Mouse (Mus musculus): ENCODE data around the gene Msi1. TPM values are rescaled to one million over a fixed set of nuclear protein-coding genes. Genes with fewer than 3 reads are reported as not detected.
A peak's percentile ranks its signal among the peaks of the same experiment; 100 is the strongest.

The Msi1 gene
- 2.2 TPM in 2 replicates for polyA plus RNA-seq (2015; fragmentation: Nextera tagmentation; extraction: Ambion mirVana)

DNA sequence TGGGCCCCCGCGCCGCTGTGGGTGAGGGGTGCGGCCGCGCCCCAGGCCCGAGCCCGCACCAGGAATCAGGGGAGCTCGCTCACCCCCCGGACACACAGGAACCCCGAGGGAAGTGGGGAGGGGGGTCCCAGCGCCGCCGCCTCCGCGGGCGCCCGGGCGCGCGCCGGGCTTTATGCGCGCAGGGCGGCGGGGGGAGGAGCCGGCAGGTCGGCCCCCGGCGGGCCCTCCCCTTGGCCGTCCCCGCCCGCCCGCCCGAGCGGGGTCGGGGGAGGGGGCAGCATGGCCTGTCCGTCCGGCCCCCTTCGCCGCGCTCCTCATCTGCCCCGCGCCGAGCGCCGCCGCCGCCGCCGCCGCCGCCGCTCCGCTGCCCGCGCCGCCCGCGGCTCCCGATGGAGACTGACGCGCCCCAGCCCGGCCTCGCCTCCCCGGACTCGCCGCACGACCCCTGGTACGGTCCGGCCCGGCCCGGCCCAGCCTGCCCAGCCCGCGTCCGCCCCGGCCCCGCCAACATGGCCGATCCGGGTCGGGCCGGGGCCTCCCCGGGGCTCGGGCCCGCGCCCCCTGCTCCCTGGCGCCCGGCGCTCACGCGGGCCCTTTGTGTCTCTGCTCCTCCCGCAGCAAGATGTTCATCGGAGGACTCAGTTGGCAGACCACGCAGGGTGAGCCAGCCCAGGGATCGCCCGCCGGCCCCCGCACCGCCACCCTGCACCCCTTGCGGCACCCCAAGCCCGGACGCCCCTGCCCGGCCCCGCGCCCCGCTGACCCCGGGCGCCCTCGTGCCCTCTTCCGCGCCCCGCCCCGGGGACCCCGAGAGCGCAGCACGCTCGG lies at the start of gene Msi1:
Gene Msi1, plus strand, starts transcription at position 241 of the 828 bp plus-strand sequence.
- no peak for DNase-seq (ENCODE audit: low spot score)

DNA sequence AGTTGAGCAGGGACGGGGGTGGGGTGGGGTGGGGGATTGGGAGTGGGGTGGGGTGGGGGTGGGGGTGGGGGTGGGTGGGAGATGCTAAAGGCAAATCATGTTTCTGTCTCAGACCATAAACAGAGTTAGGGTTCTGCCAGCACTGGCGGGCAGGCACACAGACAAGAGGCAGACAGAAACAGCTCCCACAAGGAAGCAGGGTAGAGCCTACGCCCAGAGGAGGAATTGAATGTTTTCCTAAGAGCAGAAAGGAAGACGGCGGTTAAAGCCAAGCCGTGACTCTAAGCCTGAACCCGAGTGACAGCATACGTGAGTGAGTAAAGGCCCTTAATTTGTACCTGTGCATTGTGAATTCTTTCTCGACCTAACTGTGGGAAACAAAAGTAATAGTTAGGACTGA lies 37.5 kb upstream of the Msi1 start:
- no peak for DNase-seq (ENCODE audit: low spot score)

DNA sequence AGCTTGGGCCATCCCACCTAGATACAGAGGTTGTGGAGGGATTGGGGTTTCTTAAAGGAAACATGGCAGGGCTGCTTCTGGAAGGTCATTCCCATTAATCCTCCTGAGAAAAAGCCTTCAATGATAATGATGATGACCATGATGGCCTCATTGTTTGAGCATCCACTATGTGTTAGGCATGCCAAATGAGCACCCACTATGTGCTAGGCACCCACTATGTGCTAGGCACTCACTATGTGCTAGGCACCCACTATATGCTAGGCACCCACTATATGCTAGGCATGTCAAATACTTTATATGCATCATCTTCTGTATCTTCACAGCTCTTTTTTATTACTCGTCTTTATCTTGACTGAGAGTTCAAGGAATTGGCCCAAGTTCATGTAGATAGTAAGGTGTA lies 36.4 kb upstream of the Msi1 start:
- DNase-seq (ENCODE audit: low spot score): no peak

DNA sequence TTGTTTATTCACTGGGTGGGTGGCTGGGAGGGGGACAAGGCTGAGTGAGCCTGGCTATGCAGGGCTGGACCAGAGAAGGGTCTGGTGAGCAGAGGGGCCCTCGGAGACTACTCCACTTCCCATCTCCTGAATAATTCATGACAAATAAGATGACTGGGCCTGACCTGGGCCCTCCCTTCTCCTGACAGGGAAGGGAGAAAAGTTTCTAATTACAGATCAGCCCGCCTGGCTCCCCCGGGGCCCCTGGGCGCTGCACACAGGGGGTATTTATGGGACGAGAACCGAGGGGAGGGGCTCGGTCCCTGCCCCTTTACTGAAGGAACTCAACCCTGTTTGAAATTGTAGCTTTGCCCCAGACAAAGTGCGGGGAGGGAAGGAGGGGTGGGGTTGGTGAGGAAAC lies 35.2 kb upstream of the Msi1 start:
- DNase-seq (ENCODE audit: low spot score): no peak

DNA sequence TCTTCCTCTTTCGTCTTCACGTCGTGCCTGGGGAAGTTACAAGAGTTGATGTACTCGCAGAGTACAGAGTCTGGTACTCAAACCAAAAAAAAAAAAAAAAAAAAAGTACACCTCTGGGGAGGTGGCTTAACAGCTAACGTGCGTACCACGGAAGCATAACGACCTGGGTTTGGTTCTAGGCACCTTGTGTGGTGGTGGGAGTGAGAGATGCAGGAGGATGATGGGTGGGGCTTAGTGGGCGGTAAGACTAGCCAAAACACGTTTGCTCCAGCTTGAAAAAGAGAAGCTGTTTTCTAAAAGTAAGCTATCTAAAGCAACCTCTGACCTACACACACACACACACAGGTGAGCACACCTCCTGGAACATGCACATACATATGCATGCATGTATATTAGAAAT lies 34.6 kb upstream of the Msi1 start:
- no peak for DNase-seq (ENCODE audit: low spot score)

DNA sequence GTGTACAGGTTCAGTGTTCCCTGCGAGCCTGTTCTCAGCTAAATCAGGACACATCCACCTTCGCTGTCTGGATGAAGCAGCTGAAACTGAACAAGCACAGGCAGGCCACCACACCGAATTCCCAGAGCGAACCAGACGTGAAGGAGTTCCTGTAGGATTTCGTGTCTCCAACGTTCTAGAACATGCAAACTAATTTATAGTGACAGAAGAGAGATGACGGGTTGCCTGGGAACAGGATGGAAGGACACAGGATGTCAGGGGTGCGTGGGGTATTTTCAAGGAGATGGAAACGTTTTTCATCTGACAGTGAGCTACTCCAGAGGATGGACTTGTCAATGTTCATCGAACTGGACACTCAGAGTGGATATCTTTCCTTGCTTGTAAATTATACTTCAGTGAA lies 32.7 kb upstream of the Msi1 start:
- no peak for DNase-seq (ENCODE audit: low spot score)

DNA sequence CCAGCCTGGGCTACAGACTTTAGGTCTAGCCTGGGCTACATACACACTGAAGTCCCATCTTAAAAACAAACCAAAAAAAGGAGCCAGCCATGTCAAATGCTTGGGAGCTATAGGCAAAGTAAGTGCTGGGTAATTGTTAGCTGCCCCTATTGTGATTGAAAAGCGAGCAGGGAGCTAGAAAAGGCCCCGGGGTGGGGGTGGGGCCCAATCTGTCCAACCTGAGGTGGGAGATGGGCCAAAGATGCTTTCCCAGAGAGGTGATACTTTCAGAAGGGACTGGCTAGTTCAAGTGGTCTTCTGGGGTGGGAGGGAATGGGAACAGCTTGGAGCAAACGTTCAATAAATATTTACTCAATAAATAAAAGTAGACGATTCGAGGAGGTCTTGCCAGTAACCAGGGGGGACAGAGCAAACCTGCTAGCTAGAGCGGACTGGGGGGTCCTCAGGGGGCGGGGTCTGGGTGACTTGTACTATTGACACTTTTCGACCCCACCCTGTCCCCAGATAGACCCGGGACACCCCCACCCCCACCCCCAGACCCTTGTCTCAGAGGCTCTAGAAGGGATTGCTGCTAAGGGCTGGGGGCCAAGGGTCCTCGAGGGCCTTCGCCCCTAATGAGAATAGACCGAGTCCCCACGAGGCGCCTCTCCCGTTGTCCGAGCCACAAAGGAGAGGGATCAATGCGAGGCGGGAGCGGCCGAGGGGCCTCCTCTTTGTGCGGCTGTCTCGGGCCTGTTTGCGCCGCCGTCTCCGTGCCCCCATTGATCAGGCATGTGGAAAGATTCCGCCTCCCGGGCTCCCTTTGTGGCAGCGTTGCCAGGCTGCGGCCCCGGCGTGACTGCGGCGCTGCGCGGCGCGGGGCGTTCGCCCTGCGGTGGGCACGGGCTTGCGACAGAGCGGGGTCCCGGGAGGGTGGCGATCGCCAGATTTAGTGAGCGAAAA lies 31.3 kb upstream of the Msi1 start:
- DNase-seq (ENCODE audit: low spot score): no peak

DNA sequence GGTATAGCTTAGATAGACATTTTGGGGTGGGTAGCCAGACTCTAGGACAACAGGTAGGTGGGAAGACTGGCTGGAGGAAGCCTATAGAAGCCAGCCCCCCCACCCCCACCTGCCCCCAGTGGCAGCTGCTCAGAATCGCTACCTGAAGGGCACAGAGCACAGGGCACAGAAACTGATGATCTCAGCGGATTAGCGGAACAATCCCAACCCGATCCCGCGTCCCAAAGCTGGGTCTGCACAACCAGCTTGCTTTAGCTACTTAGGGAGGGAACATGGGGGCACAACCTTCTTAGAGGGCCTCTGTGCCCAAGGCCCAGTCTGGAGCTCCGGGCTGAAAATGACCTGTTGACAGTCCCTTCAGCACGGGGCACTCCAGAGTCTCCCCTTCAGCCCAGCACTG lies 27.3 kb upstream of the Msi1 start:
- DNase-seq (ENCODE audit: low spot score): no peak

DNA sequence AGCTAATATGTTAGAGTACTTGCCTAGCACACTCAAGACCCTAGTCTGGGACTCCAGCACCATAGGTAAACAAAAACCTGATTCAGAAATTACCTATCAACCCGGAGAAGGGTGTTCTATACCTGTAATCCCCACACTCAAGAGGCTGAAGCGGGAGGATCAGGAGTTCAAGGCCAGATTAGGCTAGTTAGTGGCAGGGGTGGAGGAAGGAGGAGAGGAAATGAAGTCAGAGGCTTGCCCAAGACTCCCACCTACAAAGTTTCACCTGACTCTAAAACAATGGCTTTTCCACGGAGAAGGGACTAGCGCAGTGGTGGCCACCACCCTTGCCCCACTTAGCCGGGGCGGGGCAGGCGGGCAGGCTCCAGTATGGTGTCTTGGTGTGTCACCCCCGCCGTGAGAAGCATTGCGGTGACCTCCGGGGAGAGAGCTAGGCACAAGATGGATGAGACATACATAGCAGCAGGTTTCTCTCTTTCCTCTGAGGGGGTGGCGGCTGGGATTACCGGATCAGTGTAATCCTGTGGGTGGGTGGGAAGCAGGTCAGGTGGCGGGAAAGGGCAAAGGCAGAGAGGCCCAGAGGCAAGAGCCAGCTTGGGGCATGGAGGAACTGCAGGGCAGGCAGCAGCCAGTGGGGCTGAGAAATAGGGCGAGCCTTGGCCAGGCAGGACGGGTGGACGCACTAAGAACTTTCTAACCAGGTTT lies 25.8 kb upstream of the Msi1 start:
- DNase-seq (ENCODE audit: low spot score): no peak

DNA sequence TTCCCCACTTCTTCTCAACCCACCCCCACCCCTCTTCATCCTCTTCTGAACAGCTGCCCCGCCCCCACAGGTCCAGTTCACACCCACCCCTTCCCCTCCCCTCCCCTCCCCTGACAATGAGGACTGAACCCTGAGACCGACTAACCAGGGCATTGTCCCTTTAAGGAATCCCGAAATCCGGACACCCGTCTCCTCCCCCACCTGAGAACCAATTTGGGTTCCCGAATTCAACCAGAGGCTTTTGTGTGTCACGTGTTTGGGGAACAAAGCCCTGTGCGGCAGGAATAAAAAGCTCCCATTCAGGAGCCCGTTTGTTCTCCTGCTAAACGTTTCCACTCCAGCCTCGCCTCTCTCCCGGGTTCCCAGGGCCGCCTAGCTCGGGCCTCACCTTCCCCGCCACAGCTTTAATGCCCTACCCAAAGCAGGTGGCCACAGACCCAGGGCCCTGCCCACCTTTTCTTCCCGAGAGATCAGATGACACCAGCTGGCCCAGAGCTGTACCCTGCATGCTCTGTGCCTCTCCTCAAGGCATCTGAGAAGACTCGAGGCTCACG lies 25.1 kb upstream of the Msi1 start:
- no peak for DNase-seq (ENCODE audit: low spot score)

DNA sequence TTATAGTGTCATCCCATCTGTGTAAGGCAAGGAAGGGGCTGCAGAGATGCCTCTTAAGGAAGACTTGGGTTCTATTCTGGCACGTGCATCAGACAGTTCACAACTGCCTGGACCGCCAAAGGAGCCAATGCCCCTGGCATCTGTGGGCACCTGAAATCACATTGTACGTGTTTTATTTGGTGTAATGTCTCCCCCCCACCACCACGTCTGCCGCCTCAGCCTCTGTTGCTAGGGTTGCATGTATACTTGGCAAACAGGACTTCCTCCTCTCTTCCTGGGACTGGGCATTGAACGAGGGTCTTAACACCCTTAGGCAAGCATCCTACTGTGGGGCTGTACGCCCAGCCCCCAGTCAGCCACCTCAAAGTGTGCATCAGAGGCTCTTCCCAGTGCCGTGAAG lies 24.2 kb upstream of the Msi1 start:
- DNase-seq (ENCODE audit: low spot score): no peak

DNA sequence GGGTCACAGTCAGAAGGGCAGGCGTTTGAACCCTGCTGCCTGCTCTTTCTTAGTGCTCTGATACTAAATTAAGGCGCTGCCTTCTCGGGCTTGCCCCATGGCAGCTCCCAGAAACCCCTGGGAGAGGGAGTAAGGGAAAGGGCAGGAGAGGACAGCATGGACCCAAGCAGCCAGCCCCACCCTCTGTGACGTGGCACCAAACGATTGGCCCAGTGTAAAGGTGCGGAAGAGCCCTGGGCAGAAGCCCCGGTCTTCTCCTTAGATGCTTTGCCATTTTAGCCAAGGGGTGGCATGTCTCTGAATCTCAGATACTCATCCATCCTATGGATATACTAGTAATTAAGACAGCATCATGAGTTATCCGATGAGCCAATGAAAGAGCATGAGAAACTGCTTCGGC lies 21.3 kb upstream of the Msi1 start:
- DNase-seq (ENCODE audit: low spot score): no peak

DNA sequence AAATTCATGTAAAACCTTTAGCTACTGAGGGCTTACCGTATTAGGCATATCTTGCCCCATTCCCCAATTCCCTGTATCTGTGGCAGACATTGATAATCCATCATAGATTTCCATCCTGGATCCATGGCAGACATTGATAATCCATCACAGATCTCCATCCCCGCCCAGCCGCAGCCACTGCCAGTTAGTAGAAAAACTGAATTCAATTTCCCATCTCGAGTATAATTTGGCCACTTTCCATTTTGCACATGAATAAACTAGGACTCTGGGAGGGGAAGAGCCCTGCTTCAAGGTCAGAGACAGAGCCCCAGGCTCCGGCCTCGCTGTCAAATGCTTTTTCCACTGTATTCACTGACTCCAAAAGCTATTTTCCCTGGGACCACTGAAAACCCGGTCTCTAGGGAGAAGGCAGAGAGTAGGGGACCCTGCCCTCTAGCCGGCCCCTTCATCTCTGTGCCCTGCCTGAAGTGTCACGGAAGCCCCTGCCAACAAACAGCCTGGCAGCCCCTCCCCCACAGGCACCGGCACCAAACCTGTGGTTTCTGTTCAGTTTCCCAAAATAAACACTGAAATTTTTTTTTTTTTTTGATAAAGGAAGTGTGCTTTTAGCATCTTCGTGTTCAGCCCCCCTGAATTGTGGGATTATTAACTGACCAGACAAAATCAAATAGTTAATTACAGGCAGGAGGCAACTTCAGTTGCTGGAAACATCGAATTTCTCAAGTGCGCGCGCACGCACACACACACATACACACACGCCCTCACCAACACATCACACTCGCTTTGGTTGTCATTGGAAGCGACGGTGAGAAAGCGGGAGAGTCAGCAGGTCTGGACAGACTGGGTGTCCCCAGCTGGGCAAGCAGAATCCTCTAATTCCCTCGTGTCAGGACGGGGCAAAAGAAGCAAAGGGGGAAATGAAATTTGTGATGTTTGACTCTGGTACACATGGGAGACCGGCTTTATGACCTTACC lies 14.0 kb upstream of the Msi1 start:
- peak; percentile 41 for DNase-seq (ENCODE audit: low spot score)

DNA sequence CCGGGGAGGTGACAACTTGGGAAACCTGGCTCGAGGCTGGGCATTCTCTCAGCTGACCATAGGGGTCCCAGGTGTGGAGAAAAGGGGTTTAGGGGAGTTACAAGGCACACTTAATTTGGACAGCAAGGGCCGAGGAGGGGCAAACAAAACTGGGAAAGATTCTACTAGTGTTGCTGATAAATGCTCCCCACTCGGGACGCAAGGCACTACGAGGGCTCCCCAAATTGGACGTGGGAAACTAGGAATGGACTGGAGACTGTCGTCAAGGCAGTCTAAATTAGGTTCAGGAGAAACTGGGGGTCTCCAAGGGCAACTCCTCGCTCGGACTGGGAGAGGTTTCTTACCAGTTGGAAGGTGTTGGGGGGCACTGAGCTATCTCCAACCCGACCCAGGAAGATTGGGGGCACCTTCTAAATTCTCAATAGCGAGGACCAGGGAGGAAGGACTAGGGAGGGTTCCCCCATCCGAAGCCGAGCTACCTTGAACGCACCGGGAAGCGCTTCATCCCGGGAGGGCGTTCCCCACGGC lies 504 bp upstream of the Msi1 start:
- DNase-seq (ENCODE audit: low spot score): no peak

DNA sequence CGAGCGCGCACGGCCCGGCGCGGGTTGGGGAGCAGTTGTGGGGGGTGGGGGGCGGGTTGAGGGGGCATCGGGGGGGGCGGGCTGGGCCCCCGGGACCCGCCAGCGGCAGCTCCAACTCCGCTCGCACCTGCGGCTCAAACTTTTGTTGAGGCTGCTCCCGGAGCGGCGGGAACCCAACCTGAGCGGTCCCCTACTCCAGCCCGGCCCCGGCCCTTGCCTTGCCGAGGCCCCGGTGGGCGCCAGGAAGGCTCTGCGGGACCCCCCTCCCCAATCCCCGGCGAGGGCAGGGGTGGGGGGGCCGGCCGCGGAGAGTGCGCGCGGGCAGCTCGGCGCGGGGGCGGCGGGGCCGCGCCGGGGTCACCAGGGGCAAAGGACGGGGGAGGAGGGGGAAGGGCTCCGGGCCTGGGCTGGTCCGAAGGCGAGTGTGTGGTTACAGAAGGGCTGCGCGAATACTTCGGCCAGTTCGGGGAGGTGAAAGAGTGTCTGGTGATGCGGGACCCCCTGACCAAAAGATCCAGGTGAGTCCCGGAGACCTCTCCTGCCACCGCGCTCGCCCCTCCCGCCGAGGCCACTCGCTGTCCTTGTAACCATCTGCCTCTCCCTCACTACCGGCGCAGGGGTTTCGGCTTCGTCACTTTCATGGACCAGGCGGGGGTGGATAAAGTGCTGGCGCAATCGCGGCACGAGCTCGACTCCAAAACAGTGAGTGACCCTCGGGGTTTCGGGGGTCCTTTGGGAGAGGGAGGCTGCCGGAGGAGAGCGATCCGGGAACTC lies 975 bp downstream of the Msi1 start:
- DNase-seq (ENCODE audit: low spot score): no peak

DNA sequence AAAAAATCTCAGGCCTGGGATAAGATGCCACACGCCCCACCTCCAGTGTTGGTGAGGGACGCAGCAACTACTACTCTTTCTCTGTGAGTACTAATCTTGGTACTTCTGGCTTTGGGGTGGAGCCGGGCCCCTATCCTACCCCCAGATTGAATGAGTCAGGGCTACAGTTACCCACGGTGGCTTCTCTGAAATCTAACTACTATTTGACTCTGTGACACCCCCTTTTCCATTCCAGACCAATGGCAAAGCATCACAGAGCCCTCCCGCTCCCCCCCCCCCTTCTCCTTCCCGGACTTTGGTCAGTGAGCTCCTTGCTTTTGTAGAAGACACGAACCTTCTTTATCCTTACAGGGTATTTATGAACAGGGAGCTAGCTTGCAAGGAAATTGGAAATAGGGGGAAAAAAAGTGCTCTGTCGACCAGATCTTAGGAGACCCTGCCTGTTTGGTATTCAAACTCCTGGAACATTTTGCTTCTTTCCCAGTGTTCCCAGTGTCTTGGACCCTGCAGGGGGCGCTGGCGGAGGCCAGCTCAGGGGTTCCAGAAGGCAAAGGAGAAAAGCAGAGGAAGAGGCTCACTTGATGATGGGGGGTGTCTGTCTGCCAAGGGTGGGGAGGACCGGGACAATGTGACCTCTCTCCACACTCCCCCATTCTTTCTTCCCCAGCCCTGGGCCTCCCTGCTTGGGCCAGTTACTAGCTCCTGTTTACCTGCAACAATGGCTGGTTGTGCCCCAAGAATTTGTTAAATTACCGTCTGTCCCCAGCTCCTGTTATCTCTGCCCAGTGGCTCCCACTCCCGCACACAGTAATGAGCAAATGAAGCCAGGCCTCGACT lies 1.9 kb downstream of the Msi1 start:
- no peak for DNase-seq (ENCODE audit: low spot score)

DNA sequence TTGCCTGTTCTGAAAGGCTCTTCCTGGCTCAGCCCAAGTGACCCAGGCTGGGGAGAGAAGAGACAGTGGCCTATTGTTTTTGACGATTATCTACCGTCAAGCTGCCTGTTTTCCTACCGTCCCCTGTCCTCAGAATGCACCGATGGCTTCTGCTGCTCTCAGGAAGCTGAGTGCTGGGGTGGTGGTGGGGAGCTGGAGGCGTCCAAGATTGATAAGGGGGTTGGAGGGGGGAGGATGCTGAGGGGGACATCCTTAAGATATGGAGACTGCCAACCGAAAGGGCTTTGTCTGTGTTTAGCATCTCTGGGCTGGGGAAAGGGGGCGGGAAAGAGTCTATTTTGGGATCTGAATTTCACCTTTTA lies 2.5 kb downstream of the Msi1 start:
- no peak for DNase-seq (ENCODE audit: low spot score)

DNA sequence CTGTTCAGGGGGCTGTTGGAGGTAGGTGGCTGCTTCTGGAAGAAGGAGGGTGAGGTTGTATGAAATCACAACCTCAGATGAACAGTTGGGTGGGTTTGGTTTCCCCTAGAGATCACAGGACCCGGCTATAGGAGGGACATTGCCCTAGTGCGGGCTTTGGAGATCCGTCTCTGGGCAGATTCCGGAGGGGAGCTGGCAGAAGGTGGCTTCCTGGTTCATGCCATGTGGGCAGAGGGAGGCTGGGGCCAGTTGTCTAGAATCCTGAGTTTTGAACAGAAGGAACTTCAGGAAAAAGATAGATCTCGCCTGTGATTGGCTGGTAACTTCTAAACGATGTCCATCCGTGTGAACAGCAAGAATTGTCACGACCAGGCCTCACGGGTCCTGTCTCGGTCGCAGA lies 3.0 kb downstream of the Msi1 start:
- DNase-seq (ENCODE audit: low spot score): no peak
